Mouse (Mus musculus) limb, embryonic 14.5 days (tissue): ENCODE results near the gene Zswim1. TPM values are rescaled to one million over a fixed set of nuclear protein-coding genes. Genes with fewer than 3 reads are reported as not detected.

ENCODE experiments used
- ATAC-seq: fragments of 200-750 bp; cut with Nextera tagmentation; 2 replicates; pipeline ENCODE4 v1.8.0; 2017; ENCODE audit warnings: low read depth, moderate number of reproducible peaks, moderate TSS enrichment; ENCODE audit not compliant: low FRiP score
- DNase-seq: peaks from one replicate; pipeline ENCODE4 v3.0.0-alpha.2; 2015; ENCODE audit warnings: low spot score
- H3K27ac ChIP-seq: fragments of 300-500 bp; sonication (generic); replicated peaks from 2 replicates; pipeline ENCODE4 v1.5.1; 2014; ENCODE audit warnings: low read depth, mild to moderate bottlenecking, low read length, moderate library complexity, mixed read lengths
- H3K27me3 ChIP-seq: fragments of 300-500 bp; sonication (generic); 2 replicates; pipeline ENCODE4 v1.6.1; 2014; ENCODE audit warnings: low read length, mixed read lengths; ENCODE audit not compliant: control insufficient read depth, insufficient read depth
- H3K36me3 ChIP-seq: fragments of 300-500 bp; sonication (generic); 2 replicates; pipeline ENCODE4 v1.6.1; 2014; ENCODE audit warnings: mild to moderate bottlenecking, low read length, moderate library complexity, mixed read lengths; ENCODE audit not compliant: control insufficient read depth, insufficient read depth
- H3K4me1 ChIP-seq: fragments of 300-500 bp; sonication (generic); 2 replicates; pipeline ENCODE4 v1.6.1; 2014; ENCODE audit warnings: antibody characterized with exemption, low read length, mixed read lengths; ENCODE audit not compliant: control insufficient read depth, insufficient read depth
- H3K4me2 ChIP-seq: fragments of 300-500 bp; sonication (generic); replicated peaks from 2 replicates; pipeline ENCODE4 v1.6.1; 2014; ENCODE audit warnings: low read depth, mild to moderate bottlenecking, low read length, moderate library complexity; ENCODE audit not compliant: severe bottlenecking
- H3K4me3 ChIP-seq: fragments of 300-500 bp; sonication (generic); replicated peaks from 2 replicates; pipeline ENCODE4 v1.5.1; 2014; ENCODE audit warnings: low read length
- H3K9ac ChIP-seq: fragments of 300-500 bp; sonication (generic); 2 replicates; pipeline ENCODE4 v1.6.1; 2014; ENCODE audit warnings: mild to moderate bottlenecking, low read depth, low read length, moderate library complexity; ENCODE audit not compliant: severe bottlenecking
- H3K9me3 ChIP-seq: fragments of 300-500 bp; sonication (generic); 2 replicates; pipeline ENCODE4 v1.6.1; 2016; ENCODE audit warnings: low read length; ENCODE audit not compliant: control insufficient read depth
- POLR2A ChIP-seq: fragments of 200-500 bp; IDR thresholded peaks from 2 replicates; pipeline ENCODE4 v1.8.0; 2012; ENCODE audit warnings: inconsistent platforms, mild to moderate bottlenecking, moderate library complexity, borderline replicate concordance; ENCODE audit not compliant: insufficient read depth, insufficient read length; ENCODE audit errors: extremely low read depth
- WGBS: fragments of 180-500 bp; shearing (Covaris S2); extraction: QIAGEN DNeasy Blood & Tissue Kit; methylation state at CpG from one replicate; pipeline ENCODE4 v1.1.7; 2014; 5-methylcytosine and 5-hydroxymethylcytosine counted together
- polyA plus RNA-seq, 2 experiments: library from polyadenylated mRNA; depleted of rRNA in 1 of 2; stranded (reverse) in 1 of 2; unstranded in 1 of 2; fragments of >200 nt; fragmentation: Nextera tagmentation in 1 of 2; extraction: Ambion mirVana in 1 of 2; gene quantifications; 2 replicates each; pipeline versions ENCODE4 v1.2.1 to v1.2.3; 2012 to 2014

The Zswim1 gene
- polyA plus RNA-seq, 2 experiments: 9.1 to 19.5 TPM

DNA sequence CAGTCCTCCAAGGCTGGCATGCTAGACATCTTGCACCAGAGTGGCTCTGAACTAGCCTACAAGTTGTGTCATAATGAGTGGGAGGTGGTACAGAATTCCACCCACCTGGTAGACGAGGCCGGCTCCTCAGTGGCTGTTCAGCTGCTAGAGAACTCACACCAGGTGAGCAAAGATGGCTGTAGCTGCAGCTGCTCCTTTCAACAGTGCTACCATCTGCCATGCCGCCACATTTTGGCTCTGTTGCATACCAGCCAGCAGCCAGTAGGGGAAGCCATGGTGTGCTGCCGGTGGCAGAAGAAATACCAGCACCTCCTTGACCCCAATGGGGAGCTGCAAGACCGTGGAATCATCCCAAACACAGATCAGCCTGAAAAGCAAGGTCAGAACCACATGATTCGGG is 1.4 kb upstream of the Zswim1 start:
- no peak overlapping the region for H3K9ac ChIP-seq
- no peaks in the 10 kb centered on the region for H3K9me3 ChIP-seq
- DNase-seq (no peak), ATAC-seq (no peak)
- no peaks in the 10 kb centered on the region for H3K27me3 ChIP-seq
- no peak overlapping the region for H3K27ac ChIP-seq
- peaks cover 6% of the 10 kb centered on the region; the same call in 1 of the 2 replicates for H3K4me1 ChIP-seq
- H3K4me3 ChIP-seq: no peak overlapping the region
- H3K36me3 ChIP-seq: peaks cover 21% of the 10 kb centered on the region
- 88% methylated on average over 6 of the region's 6 CpGs for WGBS
- no peak overlapping the region for H3K4me2 ChIP-seq
- TF ChIP-seq POLR2A: no peak

DNA sequence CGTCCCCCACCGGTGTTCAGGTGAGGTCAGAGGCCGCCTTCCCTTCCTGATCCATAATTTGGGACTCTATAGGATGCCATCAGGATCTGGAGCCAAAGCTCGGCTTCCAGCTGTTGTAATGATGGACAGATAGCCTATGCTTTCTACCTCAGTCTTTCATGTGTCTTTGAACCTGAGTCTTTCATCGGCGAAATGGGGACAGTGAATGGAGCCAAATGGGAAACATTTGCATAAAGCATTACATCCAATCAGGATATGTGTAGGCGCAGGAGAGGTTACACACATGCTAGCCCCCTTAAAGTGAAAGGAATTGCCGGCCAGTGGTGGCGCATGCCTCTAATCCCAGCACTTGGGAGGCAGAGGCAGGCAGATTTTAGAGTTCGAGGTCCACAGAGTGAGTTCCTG is 697 bp downstream of the Zswim1 start:
- Histone ChIP-seq H3K27ac (peak overlapping the region; percentile 61), H3K9me3 (no peaks in the 10 kb centered on the region), H3K4me1 (peaks cover 6% of the 10 kb centered on the region; the same call in 1 of the 2 replicates), H3K27me3 (no peaks in the 10 kb centered on the region), H3K36me3 (peaks cover 41% of the 10 kb centered on the region), H3K9ac (peak overlapping the region; percentile 57), H3K4me2 (peak overlapping the region; percentile 66), H3K4me3 (peak overlapping the region; percentile 82)
- peak; percentile 44 for DNase-seq
- TF ChIP-seq POLR2A: no peak
- WGBS: 2% methylated on average over 10 of the region's 10 CpGs
- peak; percentile 34 for ATAC-seq

DNA sequence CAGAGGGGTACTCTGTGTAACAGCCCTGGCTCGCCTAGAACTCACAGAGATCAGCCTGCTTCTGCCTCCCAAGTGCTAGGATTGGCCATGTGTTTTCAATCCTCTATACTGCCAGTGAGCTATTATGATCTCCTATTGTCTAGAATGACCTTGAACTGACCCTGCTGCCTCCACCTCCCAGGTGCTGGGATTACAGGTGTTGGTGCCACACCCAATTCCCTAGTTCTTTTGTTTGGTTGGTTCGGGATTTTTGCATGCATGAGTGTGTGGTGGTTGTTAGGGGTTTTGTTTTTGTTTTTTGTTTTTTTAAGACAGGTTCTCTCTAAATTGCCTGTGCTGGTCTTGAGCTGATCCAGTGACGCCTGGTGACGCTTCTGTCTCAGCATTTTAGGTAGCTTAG is 1.5 kb downstream of the Zswim1 start:
- DNase-seq: no peak
- Histone ChIP-seq H3K27me3 (no peaks in the 10 kb centered on the region), H3K27ac (no peak overlapping the region), H3K4me1 (peaks cover 6% of the 10 kb centered on the region; the same call in 1 of the 2 replicates), H3K9ac (no peak overlapping the region), H3K36me3 (peaks cover 48% of the 10 kb centered on the region), H3K4me2 (peak overlapping the region; percentile 66; the same call in 1 of the 2 replicates), H3K4me3 (no peak overlapping the region), H3K9me3 (no peaks in the 10 kb centered on the region)
- WGBS: 94% methylated on average over 4 of the region's 4 CpGs
- ATAC-seq: no peak
- TF ChIP-seq POLR2A: no peak

DNA sequence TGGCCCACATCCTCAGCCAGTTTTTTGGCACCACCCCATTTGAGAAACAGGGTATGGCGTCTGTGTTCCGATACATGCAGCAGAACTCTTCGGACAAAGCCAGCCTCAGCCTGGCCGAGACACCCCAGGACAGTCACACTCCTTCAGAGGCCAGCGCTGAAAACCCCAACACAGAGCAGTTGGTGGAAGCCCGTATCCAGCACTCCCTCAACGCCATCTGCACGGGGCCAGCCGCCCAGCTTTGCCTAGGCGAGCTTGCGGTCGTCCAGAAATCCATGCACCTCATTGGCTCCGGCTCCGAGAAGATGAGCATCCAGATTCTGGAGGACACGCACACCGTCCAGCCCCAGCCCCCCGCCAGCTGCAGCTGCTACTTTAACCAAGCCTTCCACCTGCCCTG is 3.0 kb downstream of the Zswim1 start:
- Histone ChIP-seq H3K27me3 (no peaks in the 10 kb centered on the region), H3K9me3 (no peaks in the 10 kb centered on the region), H3K9ac (no peak overlapping the region), H3K4me2 (no peak overlapping the region), H3K4me1 (peaks cover 6% of the 10 kb centered on the region; the same call in 1 of the 2 replicates), H3K36me3 (peaks cover 48% of the 10 kb centered on the region), H3K4me3 (no peak overlapping the region), H3K27ac (no peak overlapping the region)
- WGBS: 94% methylated on average over 17 of the region's 17 CpGs
- no peak for TF ChIP-seq POLR2A
- no peak for DNase-seq
- no peak for ATAC-seq

DNA sequence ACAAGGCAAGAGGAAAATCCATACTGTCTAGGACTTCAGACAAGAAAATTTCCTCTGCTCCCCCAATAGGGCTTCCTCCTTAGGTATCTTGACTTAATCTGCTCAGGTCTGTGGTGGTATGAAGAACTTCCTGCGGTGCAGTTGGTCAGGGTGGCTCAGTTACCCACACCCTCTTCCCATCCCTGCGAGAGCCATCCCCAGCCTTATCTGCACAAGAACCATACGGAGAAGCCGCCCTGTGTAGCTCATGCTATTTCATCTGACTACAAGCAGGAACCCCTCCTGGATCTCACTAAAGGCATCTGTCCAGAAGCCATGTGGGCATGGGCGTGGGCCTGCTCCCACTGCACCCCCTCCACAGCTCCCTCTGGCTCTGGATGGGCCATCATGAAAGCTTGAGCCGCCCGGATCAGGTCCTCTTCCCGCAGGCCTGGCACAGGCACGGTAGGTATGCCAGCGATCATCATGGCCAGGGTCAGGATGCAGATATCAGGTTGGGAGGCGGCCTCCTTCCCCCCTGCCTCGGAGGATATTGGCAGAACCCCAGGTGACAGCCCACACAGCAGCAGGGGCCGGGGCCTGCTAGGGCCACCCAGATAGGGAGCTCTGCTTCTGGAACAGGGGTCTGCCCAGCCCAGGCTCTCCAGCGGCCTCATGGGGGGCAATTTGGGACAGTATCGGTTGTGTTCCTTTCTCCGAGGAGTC is 4.8 kb downstream of the Zswim1 start:
- H3K9ac ChIP-seq: no peak overlapping the region
- 93% methylated on average over 14 of the region's 16 CpGs for WGBS

More for the DNA sequence above, 4.8 kb downstream of the Zswim1 start:
- TF ChIP-seq POLR2A: no peak
- Histone ChIP-seq H3K4me1 (peaks cover 6% of the 10 kb centered on the region; the same call in 1 of the 2 replicates), H3K27ac (no peak overlapping the region), H3K36me3 (peaks cover 42% of the 10 kb centered on the region), H3K27me3 (no peaks in the 10 kb centered on the region), H3K9me3 (no peaks in the 10 kb centered on the region), H3K4me2 (no peak overlapping the region), H3K4me3 (no peak overlapping the region)
- DNase-seq (no peak), ATAC-seq (no peak)
